Comparison of ENCODE assay signal across 19 mouse cellular contexts in genomic region chr11:87259792-87260191, GRCm38 (mm10).
A peak's percentile ranks its signal among the peaks of the same experiment; 100 is the strongest.
DNase-seq lines count a peak whose midpoint lies in the region; ATAC-seq and TF ChIP-seq lines count a peak whose summit lies in the region.
"Had no signal": no experiment of that assay in that cellular context is flagged by ENCODE, and none has a peak within 500 bp of the region (broad histone marks: within the 10 kb centered on the region; RNA-seq: fewer than 3 reads in every experiment).

No protein-coding gene starts in this region.

- 61% methylated on average over 10 of the region's 10 CpGs for WGBS in heart, embryonic 10.5 days
- 71% methylated on average over 10 of the region's 10 CpGs for WGBS in intestine, embryonic 14.5 days
- WGBS in intestine, postnatal 0 days: 69% methylated on average over 10 of the region's 10 CpGs

- H3K27ac ChIP-seq in heart, embryonic 10.5 days: no peak overlapping the region
- H3K27ac ChIP-seq in intestine, embryonic 14.5 days (ENCODE audit: low read depth): 0 out of 2 replicates have a peak overlapping the region, but pooled peaks have one; percentile 16
- no peak overlapping the region for H3K27ac ChIP-seq in intestine, postnatal 0 days (ENCODE audit: low read depth, low read length)
- H3K27ac ChIP-seq: embryonic facial prominence, embryonic 15.5 days; hindbrain, embryonic 10.5 days; limb, embryonic 15.5 days; midbrain, embryonic 13.5 days had no signal

- H3K4me2 ChIP-seq in intestine, embryonic 14.5 days (ENCODE audit: low read length): no peak overlapping the region
- H3K4me2 ChIP-seq in intestine, postnatal 0 days (replicated peaks; ENCODE audit: low read depth): no peak overlapping the region
- H3K4me2 ChIP-seq: embryonic facial prominence, embryonic 15.5 days; limb, embryonic 15.5 days; midbrain, embryonic 13.5 days had no signal

- intact Hi-C loops in heart, postnatal 14 days (cut with DNase I): no loop called here

- no peaks in the 10 kb centered on the region for H3K9me3 ChIP-seq in heart, embryonic 10.5 days
- no peaks in the 10 kb centered on the region for H3K9me3 ChIP-seq in intestine, embryonic 14.5 days (ENCODE audit: control insufficient read depth, low read length)
- H3K9me3 ChIP-seq in intestine, postnatal 0 days (ENCODE audit: control insufficient read depth): no peaks in the 10 kb centered on the region
- H3K9me3 ChIP-seq: embryonic facial prominence, embryonic 15.5 days; hindbrain, embryonic 10.5 days; limb, embryonic 15.5 days; midbrain, embryonic 13.5 days had no signal

- peak overlapping the region; percentile 27; the same call in 1 of the 2 replicates for H3K4me3 ChIP-seq in heart, embryonic 10.5 days
- H3K4me3 ChIP-seq in intestine, embryonic 14.5 days (ENCODE audit: low read depth, low read length): no peak overlapping the region
- no peak overlapping the region for H3K4me3 ChIP-seq in intestine, postnatal 0 days (ENCODE audit: low read depth, low read length)
- H3K4me3 ChIP-seq: embryonic facial prominence, embryonic 15.5 days; hindbrain, embryonic 10.5 days; limb, embryonic 15.5 days; midbrain, embryonic 13.5 days had no signal

- no peak overlapping the region for H3K9ac ChIP-seq in intestine, embryonic 14.5 days (ENCODE audit: low read length)
- no peak overlapping the region for H3K9ac ChIP-seq in intestine, postnatal 0 days (ENCODE audit: low read depth, low read length)
- H3K9ac ChIP-seq: embryonic facial prominence, embryonic 15.5 days; limb, embryonic 15.5 days; midbrain, embryonic 13.5 days had no signal

- H3K27me3 ChIP-seq in heart, embryonic 10.5 days (ENCODE audit: insufficient read depth, poor library complexity, severe bottlenecking): no peaks in the 10 kb centered on the region
- H3K27me3 ChIP-seq in intestine, embryonic 14.5 days (replicated peaks; ENCODE audit: control insufficient read depth, insufficient read depth, low read length): no peaks in the 10 kb centered on the region
- no peaks in the 10 kb centered on the region for H3K27me3 ChIP-seq in intestine, postnatal 0 days (replicated peaks; ENCODE audit: control insufficient read depth, insufficient read depth, low read length)
- H3K27me3 ChIP-seq: embryonic facial prominence, embryonic 15.5 days; limb, embryonic 15.5 days; midbrain, embryonic 13.5 days had no signal

- TF ChIP-seq CTCF in intestine, postnatal 0 days (IDR thresholded peaks at IDR 0.05; ENCODE audit: low read depth): no peak

- no peak for DNase-seq in heart, embryonic 10.5 days (ENCODE audit: low spot score)
- DNase-seq in heart, postnatal 14 days: no peak
- no peak for DNase-seq in intestine, embryonic 14.5 days (ENCODE audit: low spot score)
- DNase-seq in liver: peak; percentile 9
- no peak for DNase-seq in cerebellum, postnatal 14 days
- DNase-seq in cerebellum, postnatal 10 days: no peak
- DNase-seq: adrenal gland, postnatal 36 days; cerebellum, adult 2 months; gastrocnemius, postnatal 10 days; kidney, adult 9 months; kidney, postnatal 36 days; lung, postnatal 14 days; right cerebral cortex, postnatal 4 days had no signal

- H3K36me3 ChIP-seq in heart, embryonic 10.5 days: no peaks in the 10 kb centered on the region
- H3K36me3 ChIP-seq in intestine, embryonic 14.5 days (ENCODE audit: control insufficient read depth, insufficient read depth, low read length): no peaks in the 10 kb centered on the region
- H3K36me3 ChIP-seq in intestine, postnatal 0 days (ENCODE audit: control insufficient read depth, insufficient read depth): no peaks in the 10 kb centered on the region
- H3K36me3 ChIP-seq: embryonic facial prominence, embryonic 15.5 days; hindbrain, embryonic 10.5 days; limb, embryonic 15.5 days; midbrain, embryonic 13.5 days had no signal

- peaks cover 21% of the 10 kb centered on the region for H3K4me1 ChIP-seq in heart, embryonic 10.5 days
- H3K4me1 ChIP-seq in intestine, embryonic 14.5 days (replicated peaks; ENCODE audit: control insufficient read depth, insufficient read depth, low read length): 0 out of 2 replicates have a peak, but pooled peaks cover 3% of the 10 kb centered on the region
- no peaks in the 10 kb centered on the region for H3K4me1 ChIP-seq in intestine, postnatal 0 days (replicated peaks; ENCODE audit: control insufficient read depth, insufficient read depth, low read length)
- H3K4me1 ChIP-seq: limb, embryonic 15.5 days had no signal

- ATAC-seq in intestine, embryonic 14.5 days (replicated peaks; ENCODE audit: low FRiP score, low TSS enrichment, low read depth): no peak
- no peak for ATAC-seq in intestine, postnatal 0 days
- peak; percentile 79 for ATAC-seq in megakaryocyte, adult 5-6 weeks (ENCODE audit: poor library complexity, severe bottlenecking)
- ATAC-seq: midbrain, embryonic 13.5 days had no signal
